Mouse (Mus musculus) bone marrow, adult 2 months (tissue): ENCODE measurements around the gene Zfp931. TPM values are rescaled to one million over a fixed set of nuclear protein-coding genes. Genes with fewer than 3 reads are reported as not detected.
"Not testable (repeated sequence)": the region's sequence is repeated elsewhere in the genome, so short reads cannot be mapped to it uniquely, and the experiment has no call there.

ENCODE experiments used
- H3K27ac ChIP-seq: fragments of 200-500 bp; 2 replicates; pipeline ENCODE4 v1.5.1; 2012; ENCODE audit warnings: low read depth, mild to moderate bottlenecking, control low read depth, inconsistent platforms, low read length; ENCODE audit not compliant: control insufficient read depth, poor library complexity, insufficient read depth
- H3K4me1 ChIP-seq: fragments of 200-500 bp; 2 replicates; pipeline ENCODE4 v1.6.1; 2011; ENCODE audit warnings: low read length; ENCODE audit not compliant: control insufficient read depth, insufficient read depth
- H3K4me3 ChIP-seq: fragments of 200-500 bp; replicated peaks from 2 replicates; pipeline ENCODE3; 2011; ENCODE audit warnings: mild to moderate bottlenecking, low read depth, low read length, control low read depth; ENCODE audit not compliant: control insufficient read depth
- CTCF ChIP-seq: fragments of 200-500 bp; IDR thresholded peaks from 2 replicates; pipeline ENCODE4 v1.5.1; 2011; ENCODE audit warnings: low read length, control low read depth; ENCODE audit not compliant: control insufficient read depth, insufficient read depth
- POLR2A ChIP-seq: fragments of 200-500 bp; IDR thresholded peaks from 2 replicates; pipeline ENCODE4 v1.6.1; 2011; ENCODE audit warnings: low read depth, mild to moderate bottlenecking, control low read depth, low read length, borderline replicate concordance; ENCODE audit not compliant: control insufficient read depth
- WGBS: fragments of 180-500 bp; shearing (Covaris S2); methylation state at CpG from one replicate; pipeline ENCODE4 v1.1.7; 2018; 5-methylcytosine and 5-hydroxymethylcytosine counted together
- polyA plus RNA-seq: library from polyadenylated mRNA; stranded (reverse); fragments of >200 nt; gene quantifications from 2 replicates; pipeline ENCODE4 v1.2.4, GENCODE M21; 2011; ENCODE audit warnings: low replicate concordance; ENCODE audit not compliant: missing spikeins, insufficient read depth, insufficient read length

Gene Zfp931
- polyA plus RNA-seq, 1 experiment, result 1.6 TPM

GRCm38 (mm10) chr2:178119561-178120355, 41.5 kb upstream of the Zfp931 start:
- TF ChIP-seq CTCF, result no peak
- no peak for TF ChIP-seq POLR2A
- H3K27ac ChIP-seq, result no peak overlapping the region
- no peaks in the 10 kb centered on the region for H3K4me1 ChIP-seq
- WGBS, result 25% methylated on average over 19 of the region's 19 CpGs
- no peak overlapping the region for H3K4me3 ChIP-seq

- Histone ChIP-seq H3K4me3 (no peak within 1 kb of the TSS), H3K4me1 (no peaks in the 10 kb centered on the region), H3K27ac (no peak within 1 kb of the TSS)
- no peak for TF ChIP-seq CTCF
- 5% methylated on average over 45 of the region's 45 CpGs for WGBS
Measured at GRCm38 (mm10) chr2:178118801-178119560, 40.7 kb upstream of the Zfp931 start, which contains the start of gene Phactr3. Gene Phactr3, plus strand, starts transcription at chr2:178118975.

- Histone ChIP-seq H3K4me3 (no peak overlapping the region), H3K27ac (no peak overlapping the region), H3K4me1 (no peaks in the 10 kb centered on the region)
- no peak for TF ChIP-seq POLR2A
- TF ChIP-seq CTCF, result peak; percentile 25; the same call in 1 of the 2 replicates
- WGBS, result 26% methylated on average over 12 of the region's 12 CpGs
Measured at GRCm38 (mm10) chr2:178117946-178118345, 39.7 kb upstream of the Zfp931 start.

- 12% methylated on average over 7 of the region's 7 CpGs for WGBS
- no peaks in the 10 kb centered on the region; the same call in 1 of the 2 replicates for H3K4me1 ChIP-seq
- 0 out of 2 replicates have a peak, but pooled peaks have one; percentile 32 for TF ChIP-seq CTCF
- no peak for TF ChIP-seq POLR2A
- no peak overlapping the region for H3K4me3 ChIP-seq
- H3K27ac ChIP-seq, result no peak overlapping the region
Measured at GRCm38 (mm10) chr2:178101957-178102356, 23.7 kb upstream of the Zfp931 start.

- Histone ChIP-seq H3K27ac (no peak overlapping the region), H3K4me1 (no peaks in the 10 kb centered on the region; the same call in 1 of the 2 replicates), H3K4me3 (no peak overlapping the region)
- 14% methylated on average over 2 of the region's 2 CpGs for WGBS
- TF ChIP-seq POLR2A (no peak), CTCF (peak; percentile 49; the same call in 1 of the 2 replicates)
Measured at GRCm38 (mm10) chr2:178098021-178098420, 19.7 kb upstream of the Zfp931 start.

GRCm38 (mm10) chr2:178089586-178089985, 11.3 kb upstream of the Zfp931 start:
- no peak for TF ChIP-seq POLR2A
- TF ChIP-seq CTCF, result no peak
- Histone ChIP-seq H3K4me3 (no peak overlapping the region), H3K4me1 (no peaks in the 10 kb centered on the region), H3K27ac (no peak overlapping the region)

- TF ChIP-seq CTCF (peak; percentile 36; the same call in 1 of the 2 replicates), POLR2A (no peak)
- WGBS, result 0% methylated on average over 1 of the region's 1 CpGs
- Histone ChIP-seq H3K27ac (no peak overlapping the region), H3K4me3 (no peak overlapping the region), H3K4me1 (no peaks in the 10 kb centered on the region)
Measured at GRCm38 (mm10) chr2:178058195-178058594, 20.1 kb downstream of the Zfp931 start.

- not testable (repeated sequence) for H3K4me3 ChIP-seq, H3K27ac ChIP-seq, H3K4me1 ChIP-seq
- 75% methylated on average over 3 of the region's 3 CpGs for whole genome bisulfite sequencing
Measured at GRCm38 (mm10) chr2:178027601-178028000, 50.7 kb downstream of the Zfp931 start.

- H3K4me3 ChIP-seq, H3K27ac ChIP-seq, H3K4me1 ChIP-seq: not testable (repeated sequence)
- WGBS, result 23% methylated on average over 2 of the region's 2 CpGs
Measured at GRCm38 (mm10) chr2:178023861-178024260, 54.4 kb downstream of the Zfp931 start.

- H3K4me3 ChIP-seq, result peak within 1 kb of the TSS; percentile 68
- peak within 1 kb of the TSS; percentile 3; the same call in 1 of the 2 replicates for H3K27ac ChIP-seq
- not testable (repeated sequence) for H3K4me1 ChIP-seq
- WGBS, result 3% methylated on average over 15 of the region's 15 CpGs
Measured at GRCm38 (mm10) chr2:178023011-178023611, 55.2 kb downstream of the Zfp931 start, which contains the start of gene Zfp971. Gene Zfp971, plus strand, starts transcription at chr2:178023284.

- not testable (repeated sequence) for H3K4me1 ChIP-seq, H3K4me3 ChIP-seq
- 4% methylated on average over 8 of the region's 8 CpGs for WGBS
- H3K27ac ChIP-seq, result peak overlapping the region; percentile 78; the same call in 1 of the 2 replicates
Measured at GRCm38 (mm10) chr2:178020773-178021172, 57.5 kb downstream of the Zfp931 start.
